Mouse (Mus musculus): ENCODE data around the gene Thada. TPM values are rescaled to one million over a fixed set of nuclear protein-coding genes. Genes with fewer than 3 reads are reported as not detected.

Gene Thada
- polyA plus RNA-seq, 1 experiment = 5.3 TPM

GRCm38 (mm10) chr17:84207611-84208010 lies 258.4 kb downstream of the Thada start:
- 90% methylated on average over 3 of the region's 3 CpGs for WGBS
- TF ChIP-seq CTCF (IDR thresholded peaks at IDR 0.05; ENCODE audit: control insufficient read depth, insufficient read depth, low read length) = no peak
- Histone ChIP-seq H3K4me3 (replicated peaks; ENCODE audit: control insufficient read depth, low read depth, low read length) (no peak overlapping the region), H3K27ac (ENCODE audit: control insufficient read depth, insufficient read depth, low read depth, low read length, poor library complexity) (no peak overlapping the region), H3K4me1 (ENCODE audit: control insufficient read depth, insufficient read depth, low read length) (no peaks in the 10 kb centered on the region)

GRCm38 (mm10) chr17:84206239-84206638 lies 259.8 kb downstream of the Thada start:
- Histone ChIP-seq H3K4me1 (ENCODE audit: control insufficient read depth, insufficient read depth, low read length) (no peaks in the 10 kb centered on the region), H3K4me3 (replicated peaks; ENCODE audit: control insufficient read depth, low read depth, low read length) (no peak overlapping the region), H3K27ac (ENCODE audit: control insufficient read depth, insufficient read depth, low read depth, low read length, poor library complexity) (no peak overlapping the region)
- 79% methylated on average over 3 of the region's 3 CpGs for WGBS
- TF ChIP-seq POLR2A (IDR thresholded peaks at IDR 0.05; ENCODE audit: borderline replicate concordance, control insufficient read depth, low read depth, low read length) (no peak), CTCF (IDR thresholded peaks at IDR 0.05; ENCODE audit: control insufficient read depth, insufficient read depth, low read length) (no peak)

GRCm38 (mm10) chr17:84204962-84205361 lies 261.0 kb downstream of the Thada start:
- no peak overlapping the region for H3K4me3 ChIP-seq (replicated peaks; ENCODE audit: control insufficient read depth, low read depth, low read length)
- 86% methylated on average over 5 of the region's 5 CpGs for WGBS
- no peaks in the 10 kb centered on the region; the same call in 1 of the 2 replicates for H3K4me1 ChIP-seq (ENCODE audit: control insufficient read depth, insufficient read depth, low read length)
- H3K27ac ChIP-seq (ENCODE audit: control insufficient read depth, insufficient read depth, low read depth, low read length, poor library complexity) = no peak overlapping the region
- no peak for TF ChIP-seq POLR2A (IDR thresholded peaks at IDR 0.05; ENCODE audit: borderline replicate concordance, control insufficient read depth, low read depth, low read length)
- no peak for TF ChIP-seq CTCF (IDR thresholded peaks at IDR 0.05; ENCODE audit: control insufficient read depth, insufficient read depth, low read length)

GRCm38 (mm10) chr17:84203340-84203739 lies 262.7 kb downstream of the Thada start:
- WGBS = 88% methylated on average over 7 of the region's 7 CpGs
- no peak overlapping the region for H3K4me3 ChIP-seq (replicated peaks; ENCODE audit: control insufficient read depth, low read depth, low read length)
- no peaks in the 10 kb centered on the region; the same call in 1 of the 2 replicates for H3K4me1 ChIP-seq (ENCODE audit: control insufficient read depth, insufficient read depth, low read length)
- no peak overlapping the region for H3K27ac ChIP-seq (ENCODE audit: control insufficient read depth, insufficient read depth, low read depth, low read length, poor library complexity)
- TF ChIP-seq CTCF (IDR thresholded peaks at IDR 0.05; ENCODE audit: control insufficient read depth, insufficient read depth, low read length) (no peak), POLR2A (IDR thresholded peaks at IDR 0.05; ENCODE audit: borderline replicate concordance, control insufficient read depth, low read depth, low read length) (no peak)

GRCm38 (mm10) chr17:84201183-84201582 lies 264.8 kb downstream of the Thada start:
- 38% methylated on average over 5 of the region's 5 CpGs for WGBS
- Histone ChIP-seq H3K4me3 (replicated peaks; ENCODE audit: control insufficient read depth, low read depth, low read length) (no peak overlapping the region), H3K27ac (ENCODE audit: control insufficient read depth, insufficient read depth, low read depth, low read length, poor library complexity) (no peak overlapping the region), H3K4me1 (ENCODE audit: control insufficient read depth, insufficient read depth, low read length) (no peaks in the 10 kb centered on the region; the same call in 1 of the 2 replicates)
- no peak for TF ChIP-seq POLR2A (IDR thresholded peaks at IDR 0.05; ENCODE audit: borderline replicate concordance, control insufficient read depth, low read depth, low read length)
- no peak for TF ChIP-seq CTCF (IDR thresholded peaks at IDR 0.05; ENCODE audit: control insufficient read depth, insufficient read depth, low read length)

GRCm38 (mm10) chr17:84197912-84198344 lies 268.1 kb downstream of the Thada start:
- Histone ChIP-seq H3K4me1 (ENCODE audit: control insufficient read depth, insufficient read depth, low read length) (peaks cover 3% of the 10 kb centered on the region; the same call in 1 of the 2 replicates), H3K27ac (ENCODE audit: control insufficient read depth, insufficient read depth, low read depth, low read length, poor library complexity) (no peak overlapping the region), H3K4me3 (replicated peaks; ENCODE audit: control insufficient read depth, low read depth, low read length) (no peak overlapping the region)
- TF ChIP-seq POLR2A (IDR thresholded peaks at IDR 0.05; ENCODE audit: borderline replicate concordance, control insufficient read depth, low read depth, low read length) (no peak), CTCF (IDR thresholded peaks at IDR 0.05; ENCODE audit: control insufficient read depth, insufficient read depth, low read length) (no peak)
- 88% methylated on average over 4 of the region's 4 CpGs for WGBS

- H3K4me1 ChIP-seq (ENCODE audit: control insufficient read depth, insufficient read depth, low read length) = peaks cover 3% of the 10 kb centered on the region; the same call in 1 of the 2 replicates
- TF ChIP-seq POLR2A (IDR thresholded peaks at IDR 0.05; ENCODE audit: borderline replicate concordance, control insufficient read depth, low read depth, low read length) (no peak), CTCF (IDR thresholded peaks at IDR 0.05; ENCODE audit: control insufficient read depth, insufficient read depth, low read length) (no peak)
- H3K4me3 ChIP-seq (replicated peaks; ENCODE audit: control insufficient read depth, low read depth, low read length) = no peak overlapping the region
- H3K27ac ChIP-seq (ENCODE audit: control insufficient read depth, insufficient read depth, low read depth, low read length, poor library complexity) = no peak overlapping the region
Measured at GRCm38 (mm10) chr17:84196329-84196728, 269.7 kb downstream of the Thada start.

- TF ChIP-seq CTCF (IDR thresholded peaks at IDR 0.05; ENCODE audit: control insufficient read depth, insufficient read depth, low read length) (no peak), POLR2A (IDR thresholded peaks at IDR 0.05; ENCODE audit: borderline replicate concordance, control insufficient read depth, low read depth, low read length) (no peak)
- 85% methylated on average over 3 of the region's 3 CpGs for WGBS
- peaks cover 3% of the 10 kb centered on the region; the same call in 1 of the 2 replicates for H3K4me1 ChIP-seq (ENCODE audit: control insufficient read depth, insufficient read depth, low read length)
- no peak overlapping the region for H3K27ac ChIP-seq (ENCODE audit: control insufficient read depth, insufficient read depth, low read depth, low read length, poor library complexity)
- H3K4me3 ChIP-seq (replicated peaks; ENCODE audit: control insufficient read depth, low read depth, low read length) = no peak overlapping the region
Measured at GRCm38 (mm10) chr17:84195835-84196234, 270.2 kb downstream of the Thada start.

- Histone ChIP-seq H3K4me1 (ENCODE audit: control insufficient read depth, insufficient read depth, low read length) (peaks cover 5% of the 10 kb centered on the region; the same call in 1 of the 2 replicates), H3K4me3 (replicated peaks; ENCODE audit: control insufficient read depth, low read depth, low read length) (no peak overlapping the region), H3K27ac (ENCODE audit: control insufficient read depth, insufficient read depth, low read depth, low read length, poor library complexity) (no peak overlapping the region)
- WGBS = 36% methylated on average over 4 of the region's 4 CpGs
- TF ChIP-seq CTCF (IDR thresholded peaks at IDR 0.05; ENCODE audit: control insufficient read depth, insufficient read depth, low read length) = no peak
- no peak for TF ChIP-seq POLR2A (IDR thresholded peaks at IDR 0.05; ENCODE audit: borderline replicate concordance, control insufficient read depth, low read depth, low read length)
Measured at GRCm38 (mm10) chr17:84195003-84195395, 271.0 kb downstream of the Thada start.

Measured in bone marrow, adult 2 months (tissue).